Mouse (Mus musculus) adipose tissue, adult 10 weeks (tissue): ENCODE results near the gene Dmrt2. TPM values are rescaled to one million over a fixed set of nuclear protein-coding genes. Genes with fewer than 3 reads are reported as not detected.

Experiments used
- polyA plus RNA-seq: library from polyadenylated mRNA; stranded (reverse); fragments of 350-450 nt; fragmentation: Illumina TruSeq; extraction: RNeasy Lipid Tissue Mini Kit (QIAGEN cat#74804); gene quantifications from one replicate; pipeline ENCODE4 v1.2.3, GENCODE M21; 2014; ENCODE audit warnings: low read depth, low replicate concordance

Gene Dmrt2
- polyA plus RNA-seq = 17.4 TPM

DNA sequence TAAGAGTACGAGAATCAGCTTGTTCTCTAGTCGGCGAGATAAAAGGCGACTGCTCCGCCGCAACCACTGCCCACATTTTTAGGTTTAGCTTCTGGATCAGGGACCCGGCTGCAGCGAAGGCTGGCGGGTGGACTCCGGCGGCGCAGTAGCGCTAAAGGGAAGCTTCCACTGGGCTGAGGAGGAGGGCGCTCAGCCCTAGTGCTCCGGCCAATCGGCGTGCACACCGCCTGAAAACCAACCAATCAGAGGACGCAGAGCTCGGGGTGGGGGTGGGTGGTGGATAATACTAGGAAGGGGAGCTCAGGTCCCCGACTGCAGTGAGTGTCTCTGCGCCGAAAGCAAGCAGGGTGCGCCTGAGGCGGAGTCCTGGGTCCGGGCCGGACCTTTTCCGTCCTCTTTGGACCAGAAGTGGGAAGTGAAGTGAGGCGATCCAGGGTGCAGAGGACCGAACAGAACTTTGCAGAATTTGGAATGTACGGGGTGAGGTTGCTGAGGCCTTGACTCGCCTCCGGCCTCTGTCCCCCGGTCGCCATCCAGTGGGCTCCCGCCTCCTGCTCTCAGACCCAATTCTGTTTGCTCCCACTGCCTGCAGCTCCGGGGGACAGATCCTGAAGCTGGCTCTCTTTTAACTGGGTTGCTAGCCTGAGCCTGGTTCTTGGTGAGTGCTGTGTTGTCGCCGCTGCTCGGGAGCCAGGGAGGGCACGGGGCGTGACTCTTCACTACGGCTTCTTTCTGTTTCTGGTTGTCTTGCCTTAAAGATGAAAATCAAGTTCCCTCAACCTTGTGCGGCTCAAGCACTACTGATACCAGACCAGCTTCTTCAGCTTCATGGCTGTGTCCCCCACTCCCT is at the start of gene Dmrt2:
Dmrt2 (plus strand) TSS at position 311 of the 850 bp plus-strand sequence.

Other genes starting within 250 kb of the Dmrt2 start
- gene Dmrt1, start 166.8 kb upstream of the Dmrt2 start, polyA plus RNA-seq = 0.30 TPM
- not detected for gene Dmrt3, start 62.1 kb upstream of the Dmrt2 start, polyA plus RNA-seq